Mouse (Mus musculus) adrenal gland, postnatal 10 days (tissue): ENCODE measurements around the gene Shroom2. TPM values are rescaled to one million over a fixed set of nuclear protein-coding genes. Genes with fewer than 3 reads are reported as not detected.

Experiments used
- total RNA-seq, 2 experiments: library from RNA; stranded (reverse); gene quantifications; 2 replicates each; pipeline ENCODE4 v1.2.3; 2021

The Shroom2 gene
- total RNA-seq, 2 experiments from 2014 or later, result 9.8 to 13.5 TPM

Other genes with a start within 250 kb of the Shroom2 start
- not detected for gene Cldn34a, start 206.1 kb downstream of the Shroom2 start, total RNA-seq
- under 1 TPM in 1 of 2 experiments, not detected in 1; 0.18 TPM for gene Gpr143, start 12.5 kb upstream of the Shroom2 start, total RNA-seq
- gene Usp51, start 237.0 kb upstream of the Shroom2 start, total RNA-seq, result 1 to 10 TPM; 1.8 to 2.7 TPM